Mouse (Mus musculus): ENCODE results near the gene Gm20708. TPM values are rescaled to one million over a fixed set of nuclear protein-coding genes. Genes with fewer than 3 reads are reported as not detected.
A peak's percentile ranks its signal among the peaks of the same experiment; 100 is the strongest.

The Gm20708 gene
- polyA plus RNA-seq, 1 experiment from 2014 or later: 1.5 TPM

DNA sequence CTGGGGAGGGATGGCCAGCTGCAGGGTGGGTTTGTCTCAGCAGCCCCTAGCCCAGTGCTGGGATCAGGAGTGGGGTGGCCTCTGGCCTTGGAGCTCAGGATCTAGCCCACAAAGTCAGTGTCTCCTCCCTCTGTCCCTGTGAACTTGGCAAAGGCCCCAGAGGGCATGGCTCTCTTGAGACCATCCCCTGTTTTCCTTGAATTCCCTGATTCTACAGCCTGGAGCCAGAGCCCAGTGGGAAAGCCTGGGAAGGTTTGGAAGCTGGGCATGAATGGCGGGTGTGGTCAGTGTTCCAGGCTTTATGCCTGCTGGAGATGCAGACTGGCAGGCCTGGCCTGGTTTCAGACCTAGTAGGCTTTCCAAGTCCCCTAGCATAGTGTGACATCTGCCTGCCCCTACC is 72.7 kb downstream of the Gm20708 start:
- Histone ChIP-seq H3K36me3 (ENCODE audit: inconsistent target) (no peaks in the 10 kb centered on the region), H3K27ac (peak overlapping the region; percentile 99), H3K79me2 (ENCODE audit: inconsistent target) (no peaks in the 10 kb centered on the region), H3K4me3 (ENCODE audit: inconsistent target) (no peak overlapping the region)
- WGBS (ENCODE audit: missing documents): 100% methylated on average over 1 of the region's 1 CpGs

DNA sequence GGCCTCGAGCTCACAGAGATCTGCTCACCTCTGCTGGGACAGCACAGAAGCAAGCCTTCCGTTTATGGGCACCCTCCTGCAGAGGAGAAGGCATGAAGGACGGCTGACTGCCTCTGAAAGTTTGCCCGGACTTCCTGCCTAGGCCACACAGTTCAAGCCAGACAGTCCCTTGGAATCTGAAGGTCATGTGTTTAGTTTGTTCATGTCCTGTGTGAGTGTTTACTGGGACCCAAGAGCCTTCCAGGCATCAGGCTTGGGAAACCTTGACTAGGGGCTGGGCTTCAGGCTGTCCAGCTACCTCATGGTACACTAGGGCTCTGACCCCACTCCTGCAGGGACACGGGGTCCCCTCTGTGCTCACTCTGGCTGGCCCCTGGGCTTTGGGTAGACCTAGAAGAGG is 76.5 kb downstream of the Gm20708 start:
- no peaks in the 10 kb centered on the region for H3K79me2 ChIP-seq (ENCODE audit: inconsistent target)
- WGBS (ENCODE audit: missing documents): 42% methylated on average over 5 of the region's 5 CpGs
- no peak overlapping the region for H3K4me3 ChIP-seq (ENCODE audit: inconsistent target)
- H3K36me3 ChIP-seq (ENCODE audit: inconsistent target): no peaks in the 10 kb centered on the region
- no peak overlapping the region for H3K27ac ChIP-seq

DNA sequence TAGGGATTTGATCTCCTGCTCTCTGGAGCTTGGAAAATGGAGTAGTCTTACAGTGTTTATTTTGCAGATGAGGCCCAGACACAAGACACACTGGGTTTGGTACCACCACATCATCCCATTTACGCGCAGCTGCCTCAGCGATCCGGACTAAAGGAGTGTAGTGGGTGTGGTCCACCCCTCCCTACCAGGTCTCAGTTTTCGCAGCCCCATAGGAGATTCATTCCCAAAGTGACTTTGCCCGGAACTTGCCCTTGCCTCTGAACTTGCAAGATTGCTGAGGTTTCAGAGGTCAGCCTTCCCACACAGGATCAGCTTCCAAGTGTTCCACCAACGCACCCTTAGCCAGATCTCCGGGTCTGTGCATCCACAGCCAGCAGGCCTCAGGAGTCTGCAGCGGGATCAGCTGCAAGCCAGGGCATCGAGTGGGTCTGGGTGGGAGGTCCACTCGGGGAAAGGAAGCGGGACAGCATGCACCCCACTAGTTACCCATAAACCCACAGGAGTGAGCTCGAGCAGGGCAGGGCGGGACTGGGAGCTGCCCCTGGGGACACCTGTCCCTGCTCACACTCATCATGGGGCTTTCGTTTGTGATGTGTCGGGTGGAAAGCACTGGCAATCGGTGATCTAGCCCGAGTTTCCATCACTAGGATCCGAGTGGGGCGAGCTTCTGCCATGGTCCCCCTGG is 78.8 kb downstream of the Gm20708 start:
- no peak overlapping the region for H3K4me3 ChIP-seq (ENCODE audit: inconsistent target)
- H3K27ac ChIP-seq: no peak overlapping the region
- WGBS (ENCODE audit: missing documents): 94% methylated on average over 20 of the region's 20 CpGs
- H3K79me2 ChIP-seq (ENCODE audit: inconsistent target): no peaks in the 10 kb centered on the region
- no peaks in the 10 kb centered on the region for H3K36me3 ChIP-seq (ENCODE audit: inconsistent target)

DNA sequence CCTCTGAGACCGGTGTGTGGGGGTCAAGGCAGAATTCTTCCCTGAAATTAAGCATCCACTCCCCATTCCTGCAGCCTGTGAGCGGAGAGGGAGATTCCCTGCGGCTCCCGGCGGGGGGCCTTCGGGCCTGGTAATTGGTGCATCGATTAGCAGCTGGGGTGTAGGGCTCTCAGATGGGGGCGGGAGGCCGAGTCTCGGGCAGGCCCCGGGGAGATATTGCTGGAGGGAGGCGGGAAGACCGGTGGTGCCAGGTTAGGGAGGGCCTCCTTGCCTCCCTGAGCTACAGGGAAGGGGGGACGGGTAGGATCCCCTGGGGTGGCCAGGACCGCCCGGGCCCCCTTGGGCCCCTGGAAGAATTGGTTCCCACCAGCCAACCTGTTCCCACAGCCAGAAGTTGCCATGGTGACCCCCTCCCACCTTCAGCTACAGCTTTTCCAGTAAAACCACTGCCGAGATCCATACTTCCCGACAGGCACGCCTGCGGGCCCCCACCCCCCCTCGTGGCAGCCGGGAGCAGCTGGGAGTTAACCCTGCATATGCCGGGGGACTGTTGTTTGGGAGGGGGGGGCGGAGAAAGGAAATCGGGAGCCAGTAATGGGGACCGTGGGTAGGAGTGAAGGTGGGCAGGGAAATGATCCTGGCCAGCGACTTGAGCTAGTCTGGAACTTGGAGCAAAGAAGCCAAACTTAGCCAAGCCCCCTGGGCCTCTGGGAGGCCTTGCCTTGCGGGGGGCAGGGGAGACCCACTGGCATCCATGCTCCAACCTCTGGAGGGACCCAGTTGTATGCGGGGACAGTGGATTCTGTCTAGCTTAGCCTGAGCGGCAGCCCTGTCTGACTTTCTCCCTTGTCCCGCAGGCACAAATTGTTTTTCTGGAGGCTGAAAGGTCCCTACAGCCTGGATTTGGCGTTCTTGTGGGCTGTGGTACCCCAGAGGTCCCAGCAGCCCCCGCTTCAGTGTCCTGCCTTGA is 79.7 kb downstream of the Gm20708 start:
- no peaks in the 10 kb centered on the region for H3K79me2 ChIP-seq (ENCODE audit: inconsistent target)
- H3K36me3 ChIP-seq (ENCODE audit: inconsistent target): no peaks in the 10 kb centered on the region
- WGBS (ENCODE audit: missing documents): 84% methylated on average over 28 of the region's 33 CpGs
- H3K27ac ChIP-seq: no peak overlapping the region
- H3K4me3 ChIP-seq (ENCODE audit: inconsistent target): no peak overlapping the region

Other genes starting within 250 kb of the Gm20708 start
- gene Tnrc6c, start 155.4 kb upstream of the Gm20708 start, polyA plus RNA-seq (2018): 9.0 to 13.1 TPM (median 11.4 TPM) in 3 replicates
- 3.2 to 4.9 TPM (median 4.8 TPM) in 3 replicates for gene Tmc8, start 27.6 kb upstream of the Gm20708 start, polyA plus RNA-seq (2018)
- 11.1 to 22.1 TPM (median 17.9 TPM) in 3 replicates for gene Tmc6, start 27.5 kb upstream of the Gm20708 start, polyA plus RNA-seq (2018)
- not detected in 3 replicates for gene 6030468B19Rik, start 12.0 kb upstream of the Gm20708 start, polyA plus RNA-seq (2018)
- 138 to 194 TPM (median 167 TPM) in 3 replicates for gene Syngr2, start within 50 bp of the Gm20708 start, polyA plus RNA-seq (2018)
- 2.9 to 4.4 TPM (median 3.6 TPM) in 3 replicates for gene Afmid, start 16.3 kb downstream of the Gm20708 start, polyA plus RNA-seq (2018)
- gene Tk1, start 16.4 kb downstream of the Gm20708 start, polyA plus RNA-seq (2018): 1.1 to 37.4 TPM (median 6.2 TPM) in 3 replicates
- 1.7 to 21.0 TPM (median 16.6 TPM) in 3 replicates for gene Birc5, start 39.6 kb downstream of the Gm20708 start, polyA plus RNA-seq (2018)
- not detected in 3 replicates for gene Tmem235, start 51.1 kb downstream of the Gm20708 start, polyA plus RNA-seq (2018)
- gene Tha1, start 63.8 kb downstream of the Gm20708 start, polyA plus RNA-seq (2018): 3.0 to 8.4 TPM (median 4.9 TPM) in 3 replicates
- gene Socs3, start 160.4 kb downstream of the Gm20708 start, polyA plus RNA-seq (2018): 2.0 to 6.9 TPM (median 2.3 TPM) in 3 replicates
- 12.0 to 40.0 TPM (median 28.0 TPM) in 3 replicates for gene Pgs1, start 176.6 kb downstream of the Gm20708 start, polyA plus RNA-seq (2018)

Measured in macrophage (primary cell).